Mouse (Mus musculus): Measurements from ENCODE around the gene Zkscan17.

Gene Zkscan17

DNA sequence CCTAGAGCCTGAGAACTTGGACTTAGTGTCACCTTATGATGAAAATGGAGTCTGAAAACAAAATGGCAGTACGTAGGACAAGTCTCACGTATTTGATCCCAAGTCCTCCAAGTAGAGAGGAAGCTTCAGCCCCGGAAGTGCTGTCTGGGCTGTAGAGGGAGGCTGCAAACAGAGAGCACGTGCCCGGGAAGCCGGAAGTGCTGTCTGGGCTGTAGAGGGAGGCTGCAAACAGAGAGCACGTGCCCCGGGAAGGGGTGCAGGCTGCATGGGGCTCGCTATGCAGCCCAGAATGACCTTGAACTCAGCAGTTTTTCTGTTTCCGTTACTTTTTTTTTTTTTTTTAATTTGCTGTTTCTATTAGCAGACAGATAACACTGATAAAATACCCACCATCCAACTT lies 8.3 kb downstream of the Zkscan17 start:
- peak; percentile 46 for DNase-seq

DNA sequence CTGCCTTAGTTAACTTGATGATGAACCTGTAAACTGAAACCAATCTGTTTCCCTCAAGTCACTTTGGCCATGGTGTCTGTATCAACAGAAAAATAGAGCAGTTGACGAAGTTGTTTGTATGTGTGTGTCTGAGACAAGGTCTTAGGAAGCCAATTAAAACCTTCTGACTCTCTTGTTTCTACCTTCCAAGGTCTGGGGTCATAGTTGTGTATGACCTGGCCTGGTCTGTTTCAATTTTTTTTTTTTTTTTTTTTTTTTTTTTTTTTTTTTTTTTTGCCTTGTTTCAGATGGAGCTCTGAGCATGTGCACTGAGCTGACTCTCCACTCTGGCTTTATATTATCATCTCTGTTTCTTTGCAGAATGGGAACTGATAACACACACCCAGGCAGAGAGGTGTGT lies 9.1 kb downstream of the Zkscan17 start:
- no peak for DNase-seq

DNA sequence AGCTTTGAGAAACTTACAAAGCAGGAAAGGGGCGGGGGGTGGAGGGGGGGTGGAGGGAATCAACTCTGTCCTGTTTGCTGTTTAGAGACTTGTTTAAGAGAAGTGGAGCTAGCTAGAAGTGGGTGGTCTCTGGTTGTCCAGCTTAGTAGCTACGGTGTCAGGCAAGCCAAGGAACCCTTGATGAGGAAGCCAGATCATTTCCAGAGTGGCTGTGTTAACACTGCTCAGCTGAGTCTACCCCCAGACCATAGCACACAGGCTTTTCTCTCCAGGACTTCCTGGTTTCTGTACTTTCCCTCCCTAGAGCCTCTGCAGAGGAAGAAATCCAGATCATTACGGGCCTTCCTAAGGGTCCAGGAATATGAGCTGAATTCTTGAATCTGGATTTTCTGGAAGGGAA lies 11.8 kb downstream of the Zkscan17 start:
- no peak for DNase-seq

DNA sequence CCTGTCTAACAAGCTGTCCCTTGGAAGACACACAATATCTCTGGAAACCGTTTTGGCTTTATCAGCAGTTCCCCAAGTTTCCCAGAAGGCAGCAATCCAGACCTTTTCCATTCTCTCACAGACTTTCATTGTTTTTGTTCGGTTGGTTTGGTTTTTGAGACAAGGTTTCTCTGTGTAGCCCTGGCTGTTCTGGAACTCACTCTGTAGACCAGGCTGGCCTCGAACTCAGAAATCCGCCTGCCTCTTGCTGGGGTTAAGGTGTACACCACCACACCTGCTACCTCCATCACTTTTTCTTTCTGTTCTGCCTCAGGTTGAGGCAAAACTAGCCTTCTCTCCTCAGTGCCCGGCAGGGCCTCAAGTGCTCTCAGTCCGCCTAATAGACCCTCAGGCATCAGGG lies 12.2 kb downstream of the Zkscan17 start:
- no peak for DNase-seq

DNA sequence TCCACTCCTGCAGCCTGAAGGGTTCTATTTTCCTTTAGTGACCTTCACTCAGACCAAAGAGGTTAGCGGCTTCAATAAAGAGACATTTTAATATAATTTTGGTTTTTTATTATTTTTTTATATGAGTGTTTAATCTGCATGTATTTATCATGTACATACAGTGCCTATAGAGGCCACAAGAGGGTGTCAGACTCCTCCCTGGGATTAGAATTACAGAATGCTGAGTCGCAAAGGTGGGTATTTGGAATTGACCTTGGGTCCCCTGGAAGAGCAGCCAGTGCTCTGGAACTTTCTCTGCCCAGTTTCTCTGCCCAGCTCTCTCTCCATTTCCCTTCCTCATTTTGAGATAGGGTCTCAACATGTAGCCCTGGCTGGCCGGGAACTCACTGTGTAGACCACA lies 13.0 kb downstream of the Zkscan17 start:
- DNase-seq, result no peak

DNA sequence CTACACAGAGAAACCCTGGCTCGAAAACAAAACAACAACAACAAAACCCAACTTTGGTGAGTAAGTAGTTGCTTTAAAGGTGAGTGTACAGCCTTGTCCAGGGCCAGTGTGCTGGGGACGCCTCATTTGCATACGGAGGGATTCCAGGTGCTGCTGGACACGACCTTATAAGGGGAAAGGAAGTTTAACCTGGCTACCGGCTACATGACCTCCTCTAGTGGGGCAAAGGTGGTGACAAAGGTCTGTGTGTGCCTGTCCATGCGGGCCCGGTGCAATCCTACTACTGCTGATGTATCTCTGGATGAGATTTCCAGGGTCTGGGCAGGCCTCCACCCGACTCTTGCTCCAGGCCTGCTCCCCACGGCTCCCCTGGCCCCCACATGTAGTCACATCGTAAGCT lies 13.8 kb downstream of the Zkscan17 start:
- no peak for DNase-seq

DNA sequence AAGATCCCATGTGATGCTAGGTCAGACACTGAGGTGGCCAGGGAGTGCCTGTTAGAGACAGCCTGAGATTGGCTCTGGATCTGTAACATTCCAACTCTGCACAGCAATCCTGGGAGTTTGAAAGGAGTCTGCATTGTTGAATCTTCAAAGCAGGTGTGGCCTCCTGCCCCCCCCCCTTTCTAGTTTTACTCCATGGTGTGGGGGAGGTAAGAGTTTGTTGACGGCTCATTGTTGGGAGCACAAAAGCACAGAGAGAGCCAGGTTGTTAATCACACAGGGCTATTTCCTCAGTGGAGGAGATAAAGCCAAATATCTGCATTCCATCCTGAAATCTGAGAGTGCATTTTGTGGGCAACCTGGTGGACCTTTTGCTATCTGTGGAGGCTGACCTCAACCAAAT lies 15.0 kb downstream of the Zkscan17 start:
- no peak for DNase-seq

DNA sequence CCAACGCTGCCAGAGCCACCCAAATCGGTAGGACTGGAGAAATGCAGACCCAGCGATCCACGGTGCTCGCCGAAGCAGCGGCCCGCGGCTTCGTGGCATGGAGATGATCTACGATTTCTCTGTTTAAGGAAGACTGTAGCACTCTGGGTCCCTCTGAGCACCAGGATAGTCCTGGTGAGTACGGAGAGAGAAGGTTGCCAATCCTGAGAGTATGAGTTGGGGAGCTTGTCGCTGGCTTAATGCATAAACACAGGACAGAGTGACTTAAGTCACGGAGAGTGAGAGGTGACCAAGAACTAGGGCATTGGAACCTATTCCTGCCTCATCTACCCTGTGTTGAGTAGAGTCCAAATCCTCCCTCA lies 19.9 kb downstream of the Zkscan17 start:
- no peak for DNase-seq

DNA sequence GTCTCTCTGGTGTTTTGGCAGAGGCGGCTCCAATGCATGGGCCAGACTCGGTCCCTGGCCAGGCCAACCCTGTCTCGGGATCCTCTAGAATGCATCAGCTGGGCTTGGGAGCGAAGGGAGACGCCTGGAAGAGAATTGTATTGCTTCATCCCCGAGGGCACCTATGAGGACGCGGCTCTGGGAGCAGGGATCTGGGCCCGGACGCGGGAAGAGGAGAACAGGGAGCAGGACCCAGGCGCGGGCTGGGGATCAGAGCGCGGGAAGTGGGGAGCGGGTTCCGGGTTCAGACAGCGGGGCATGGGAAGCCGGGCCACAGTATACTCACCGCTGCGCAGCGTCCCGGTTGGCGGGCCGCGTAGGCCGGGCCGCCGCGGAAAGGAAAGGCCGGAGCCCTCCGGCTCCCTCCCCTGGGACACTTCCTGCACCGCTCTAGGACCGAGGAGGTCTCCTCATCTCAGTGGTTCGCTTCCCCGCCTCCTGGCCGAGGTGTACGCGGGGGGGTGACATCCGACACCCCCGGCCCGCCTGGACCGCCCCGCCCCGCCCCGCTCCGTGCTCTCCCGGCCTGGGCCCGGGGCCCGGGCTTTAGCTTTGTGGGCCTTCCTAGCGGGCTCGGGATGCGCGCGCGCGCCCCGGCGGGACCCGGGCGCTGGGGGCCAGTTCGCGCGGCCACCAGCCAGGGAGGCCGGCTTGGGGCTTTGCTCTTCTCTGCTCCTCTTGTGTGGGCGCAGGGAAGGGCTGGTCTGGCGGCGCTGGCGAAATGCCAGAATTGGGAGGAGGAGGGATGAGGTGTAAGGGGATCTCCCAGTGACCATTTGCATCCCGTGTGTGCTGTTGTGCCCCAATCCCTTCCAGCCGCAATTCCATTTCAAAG lies 20.5 kb downstream of the Zkscan17 start:
- peak; percentile 95 for DNase-seq

DNA sequence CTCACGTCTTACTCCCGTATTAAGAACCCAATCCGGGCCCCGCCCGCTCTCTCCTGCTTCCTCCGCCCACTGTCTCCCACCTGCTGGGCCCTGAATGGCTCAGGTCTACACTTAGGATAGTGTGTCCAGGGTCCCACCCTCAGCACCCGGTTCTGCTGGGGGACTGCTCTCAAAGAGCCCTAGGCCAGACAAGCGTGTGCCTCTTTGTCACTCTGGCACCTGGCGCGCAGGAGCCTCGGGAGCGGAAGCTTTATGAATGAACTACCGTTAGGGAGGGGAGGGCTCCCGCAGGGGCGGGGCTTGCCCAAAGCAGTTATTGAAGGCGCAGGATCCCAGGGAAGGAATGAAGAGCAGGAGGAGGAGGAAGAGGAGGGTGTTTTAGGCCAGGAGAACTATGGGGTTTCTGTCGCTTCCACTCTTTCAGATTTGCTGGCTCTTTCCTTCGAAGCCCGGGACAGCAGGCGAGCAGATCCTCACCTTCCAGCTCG lies 21.2 kb downstream of the Zkscan17 start:
- DNase-seq, result peak; percentile 79

DNA sequence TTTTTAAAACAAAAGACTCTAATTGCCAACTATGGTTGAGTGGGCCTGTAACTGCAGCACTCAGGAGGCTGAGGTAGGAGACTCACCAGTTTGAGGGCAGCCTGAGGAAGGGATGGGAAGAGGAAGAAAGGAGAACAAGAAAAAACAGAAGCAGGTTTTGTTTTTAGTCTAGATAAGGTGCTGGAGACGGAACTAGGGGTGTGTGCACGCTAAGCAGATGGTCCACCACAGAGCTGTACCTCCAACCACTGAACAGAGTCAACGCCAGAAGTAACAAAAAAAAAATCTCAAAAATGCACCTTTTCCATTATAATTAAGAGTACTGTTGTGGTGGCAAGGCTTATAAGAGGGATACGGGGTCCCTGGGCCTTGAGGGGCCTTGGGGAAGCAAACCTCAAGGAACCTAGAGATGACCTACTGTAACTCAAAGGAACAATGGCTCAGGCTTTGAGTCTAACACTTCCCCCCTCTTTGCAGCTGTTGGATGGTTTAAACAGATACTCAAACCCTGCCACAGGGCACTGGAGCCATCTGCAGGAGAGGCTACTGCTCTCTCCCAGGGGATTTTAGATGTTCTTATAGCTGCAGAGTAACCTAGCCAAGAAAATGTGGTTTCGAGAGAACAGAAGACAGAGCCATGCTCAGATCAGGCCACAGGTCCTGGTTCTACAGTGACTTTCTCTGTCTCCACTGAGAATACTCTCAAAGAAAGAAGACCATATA lies 24.4 kb downstream of the Zkscan17 start:
- no peak for DNase-seq

DNA sequence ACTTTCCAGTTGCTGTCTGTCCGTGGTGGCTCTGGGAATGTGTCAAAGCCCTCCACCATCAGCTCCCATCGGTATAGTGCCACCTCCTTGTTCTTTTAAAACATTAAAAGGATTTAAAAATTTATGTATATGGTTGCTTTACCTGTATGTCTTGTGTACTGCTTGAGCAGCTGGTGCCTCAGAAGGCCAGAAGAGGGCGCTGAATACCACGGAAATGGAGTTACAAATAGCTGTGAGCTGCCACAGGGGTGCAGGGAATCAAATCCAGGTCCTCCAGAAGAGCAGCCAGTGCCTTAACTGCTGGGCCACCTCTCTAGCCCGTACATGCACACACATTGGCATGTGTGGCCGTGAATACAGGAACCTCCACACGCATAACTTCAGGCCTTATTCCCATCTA lies 28.8 kb downstream of the Zkscan17 start:
- DNase-seq, result no peak

DNA sequence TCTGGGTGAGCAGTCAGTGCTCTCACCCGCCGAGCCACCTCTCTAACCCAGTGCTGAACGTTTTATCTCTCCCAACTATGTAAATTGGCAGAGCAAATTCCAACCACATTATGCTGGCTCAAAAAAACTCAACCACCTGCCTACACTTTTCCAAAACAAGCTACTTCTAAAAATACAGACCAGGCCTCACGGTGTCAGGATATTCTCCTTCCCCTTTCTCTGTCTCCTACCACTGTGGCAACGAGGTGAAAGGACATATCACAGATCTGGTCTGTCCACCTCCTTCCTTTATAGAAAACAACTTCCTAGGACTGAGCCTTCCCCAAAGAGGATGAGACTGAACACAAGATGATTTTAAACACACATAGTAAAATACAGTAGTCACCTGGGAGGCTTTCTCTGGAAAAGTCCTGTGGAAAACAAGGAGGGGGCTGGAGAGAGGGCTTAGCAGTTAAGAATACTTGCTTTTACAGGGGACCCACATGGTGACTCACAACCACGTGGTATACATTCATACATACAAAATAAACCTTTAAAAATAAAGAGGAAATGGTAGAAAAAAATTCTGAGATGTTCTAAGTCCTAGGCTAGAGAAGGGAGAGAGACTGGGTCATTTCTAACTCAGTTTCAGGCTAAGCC lies 29.8 kb downstream of the Zkscan17 start:
- DNase-seq, result no peak

DNA sequence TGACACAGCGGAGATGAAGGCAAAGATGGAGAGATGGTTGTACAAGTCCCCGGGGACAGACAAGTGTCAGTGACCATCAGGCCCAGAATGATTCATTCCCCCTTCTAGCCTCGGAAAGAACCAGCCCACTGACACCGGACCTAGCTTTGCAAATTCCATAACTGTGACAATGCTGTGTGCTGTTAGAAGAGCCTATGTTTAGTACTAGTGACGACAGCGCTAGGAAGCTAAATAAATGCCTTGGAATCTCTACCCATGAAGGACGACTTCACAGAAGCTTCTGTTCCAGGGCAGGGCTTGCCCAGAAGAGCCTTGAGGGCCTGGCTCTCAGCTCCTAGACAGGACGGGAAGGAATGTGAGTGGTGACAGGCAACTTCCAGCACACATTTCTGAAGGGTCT lies 40.3 kb downstream of the Zkscan17 start:
- DNase-seq, result no peak

DNA sequence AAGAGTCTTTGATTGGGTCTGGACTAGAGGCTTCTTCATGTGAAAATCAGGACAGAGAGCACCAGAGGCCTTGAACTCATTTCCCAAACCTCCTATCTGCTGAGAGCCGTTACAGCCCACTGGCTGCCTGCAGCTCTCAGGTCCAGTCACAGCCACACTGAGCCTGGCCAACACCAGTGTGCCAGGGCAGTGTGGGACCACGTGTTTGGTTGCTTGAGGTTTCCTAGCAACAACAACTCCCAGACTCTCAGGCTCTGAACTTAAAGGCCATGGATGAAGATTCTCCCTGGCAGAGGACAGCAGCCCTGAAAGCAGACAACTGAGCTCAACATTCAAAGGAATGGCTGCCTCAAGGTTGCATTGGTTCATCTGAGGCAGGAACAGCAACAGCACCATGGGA lies 40.9 kb downstream of the Zkscan17 start:
- DNase-seq, result no peak

DNA sequence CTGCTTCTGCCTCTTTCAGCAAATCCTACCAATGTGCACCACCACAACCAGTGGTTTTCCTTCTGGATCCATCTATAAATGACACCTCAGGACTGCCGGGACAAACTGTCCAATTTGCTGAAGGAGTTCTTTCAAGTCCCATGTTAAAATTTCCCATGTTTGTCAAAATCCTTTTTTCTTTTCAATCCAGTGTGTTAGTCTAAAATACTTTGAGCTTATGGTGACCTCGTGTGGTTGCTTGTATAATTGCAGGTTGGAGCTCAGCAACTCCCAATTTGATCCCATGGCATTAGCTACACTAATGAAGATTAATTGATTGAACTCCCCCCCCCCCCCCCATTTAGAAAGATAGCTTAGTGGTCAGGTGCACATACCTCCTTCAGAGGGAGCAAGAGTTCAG lies 43.3 kb downstream of the Zkscan17 start:
- peak; percentile 76 for DNase-seq

DNA sequence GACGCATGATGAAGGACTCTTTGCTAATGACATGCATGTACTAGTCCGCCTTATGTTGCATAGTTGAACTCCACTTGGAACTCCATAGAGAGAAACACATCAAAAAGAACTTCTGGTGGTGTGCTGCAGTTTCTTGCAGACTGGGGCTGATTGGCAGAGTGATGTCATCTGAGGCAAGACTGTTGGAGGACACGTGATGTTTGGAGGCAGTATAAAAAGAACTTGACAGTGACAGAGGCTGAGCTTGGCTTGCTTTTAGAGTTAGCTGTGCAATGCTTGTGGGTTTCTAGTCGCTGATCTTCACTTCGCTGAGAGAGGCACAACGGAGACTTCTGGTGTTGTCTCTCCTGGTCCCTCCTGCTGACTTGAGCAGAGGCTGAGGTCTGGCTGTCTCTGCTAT lies 49.3 kb downstream of the Zkscan17 start:
- DNase-seq, result no peak

DNA sequence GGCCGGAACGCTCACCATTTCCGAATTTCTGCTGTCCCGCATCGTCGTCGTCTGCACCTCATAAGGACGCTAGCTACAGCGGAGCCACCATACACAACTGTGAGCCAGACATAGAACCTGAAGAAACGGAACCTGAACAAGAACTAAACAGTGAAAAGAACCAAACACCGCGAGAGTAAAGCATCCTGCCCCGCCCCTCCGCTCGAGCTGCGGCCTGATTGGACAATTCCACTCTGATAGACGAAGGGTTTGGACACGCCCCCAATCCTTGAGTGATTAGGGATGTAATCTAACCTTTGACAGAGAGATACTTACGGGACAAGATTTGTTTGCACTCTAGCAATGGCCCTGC lies 54.2 kb downstream of the Zkscan17 start, which contains the start of gene Zfp867:
TSS of gene Zfp867 (minus strand) at position 149 of the 352 bp plus-strand sequence.
- DNase-seq, result peak; percentile 94

DNA sequence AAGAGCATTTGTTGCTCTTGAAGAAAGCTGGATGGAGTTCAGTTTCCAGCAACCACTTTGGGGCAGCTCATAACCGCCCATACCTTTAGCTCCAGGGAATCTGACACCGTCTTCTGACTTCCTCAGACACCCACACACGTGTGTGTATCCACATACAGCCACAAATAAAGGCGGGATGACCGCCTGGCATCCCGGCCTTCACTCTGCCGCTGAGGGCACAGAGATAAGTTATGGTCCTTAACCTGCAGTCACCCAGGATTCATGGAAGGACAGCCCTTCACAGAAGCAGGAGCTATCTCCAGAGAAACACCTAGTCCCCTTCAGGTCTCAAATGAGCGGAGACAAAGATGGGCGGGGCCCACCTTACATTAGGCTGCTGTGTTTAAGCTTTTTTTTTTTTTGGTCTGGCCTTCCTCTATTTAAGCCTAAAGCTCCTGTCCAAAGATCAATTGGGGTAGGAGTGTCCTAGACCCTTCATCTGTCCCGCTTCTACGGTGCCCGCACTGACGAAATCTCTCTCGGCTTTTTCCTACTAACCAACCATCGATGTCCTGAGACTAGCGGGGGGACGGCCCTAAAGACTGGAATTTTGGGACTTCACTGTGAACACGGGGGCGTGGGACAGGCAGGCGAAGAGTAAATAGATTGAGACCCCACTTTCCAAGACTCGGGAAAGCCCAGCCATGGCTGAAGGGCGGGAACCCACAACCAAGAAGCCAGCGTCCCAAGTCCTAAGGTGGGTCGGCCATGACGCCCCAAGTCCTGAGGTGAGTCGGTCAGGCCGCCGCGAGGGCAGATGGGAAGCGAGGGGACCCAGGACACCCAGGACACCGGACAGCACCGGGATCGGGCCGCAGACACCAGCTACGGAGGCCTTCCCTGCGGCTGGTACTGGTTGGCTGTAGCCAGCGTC lies 54.9 kb downstream of the Zkscan17 start:
- no peak for DNase-seq

DNA sequence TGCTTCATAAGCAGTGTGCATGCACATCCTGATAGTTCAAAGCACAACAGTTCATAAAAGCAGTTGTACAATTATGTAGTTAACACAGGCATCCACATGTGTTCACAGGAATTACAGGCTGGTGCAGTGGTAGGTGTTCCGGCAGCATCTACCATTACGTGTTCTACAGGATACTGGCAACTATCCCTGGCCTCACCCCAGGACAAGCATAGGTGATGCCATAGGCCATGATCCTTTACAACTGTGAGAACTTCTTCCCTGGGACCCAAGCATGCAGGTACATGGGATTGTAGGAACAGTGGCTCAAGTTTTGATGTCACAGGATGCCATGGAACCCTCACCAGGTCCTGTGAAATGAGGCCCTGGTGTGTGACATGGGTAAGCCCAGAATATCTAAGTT lies 66.1 kb downstream of the Zkscan17 start:
- DNase-seq, result no peak

DNA sequence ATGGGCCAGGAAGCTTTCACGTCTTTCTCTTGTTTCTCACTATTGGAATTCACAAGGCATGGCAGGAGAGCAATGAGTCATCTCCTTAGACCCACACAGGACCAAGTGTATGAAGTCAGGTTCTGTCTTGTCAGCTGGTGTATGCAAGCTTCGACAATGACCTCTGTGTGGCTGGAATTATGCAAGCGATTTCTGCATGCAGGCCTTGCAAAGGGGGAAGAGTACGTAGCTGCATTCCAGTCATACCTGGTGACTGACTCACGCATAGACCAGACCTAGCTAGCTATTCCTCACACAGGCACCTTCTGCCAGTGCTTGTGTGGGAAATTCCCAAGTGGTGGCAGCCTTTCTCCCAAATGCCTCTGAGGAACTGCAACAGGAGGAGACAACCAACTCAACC lies 67.6 kb downstream of the Zkscan17 start:
- peak; percentile 75 for DNase-seq

DNA sequence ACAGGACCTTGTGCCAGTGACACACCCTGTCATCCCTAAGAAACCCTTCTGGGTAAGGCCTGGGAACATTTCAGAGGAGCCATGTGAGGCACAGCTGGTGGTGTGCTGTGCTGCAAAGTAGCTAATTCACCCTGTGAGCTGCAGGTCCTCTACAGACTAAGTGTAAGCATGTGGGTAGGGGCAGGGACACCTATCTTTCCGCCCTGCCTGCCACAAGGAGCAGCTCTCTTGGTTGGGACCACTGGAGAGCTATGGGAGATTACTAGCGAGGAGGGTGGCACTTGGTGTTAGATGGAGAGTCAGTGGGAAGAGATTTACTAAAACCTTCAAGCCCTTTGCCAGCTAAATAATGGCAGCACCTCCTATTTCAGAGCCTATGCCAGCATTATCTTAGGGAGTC lies 69.7 kb downstream of the Zkscan17 start:
- DNase-seq, result no peak

DNA sequence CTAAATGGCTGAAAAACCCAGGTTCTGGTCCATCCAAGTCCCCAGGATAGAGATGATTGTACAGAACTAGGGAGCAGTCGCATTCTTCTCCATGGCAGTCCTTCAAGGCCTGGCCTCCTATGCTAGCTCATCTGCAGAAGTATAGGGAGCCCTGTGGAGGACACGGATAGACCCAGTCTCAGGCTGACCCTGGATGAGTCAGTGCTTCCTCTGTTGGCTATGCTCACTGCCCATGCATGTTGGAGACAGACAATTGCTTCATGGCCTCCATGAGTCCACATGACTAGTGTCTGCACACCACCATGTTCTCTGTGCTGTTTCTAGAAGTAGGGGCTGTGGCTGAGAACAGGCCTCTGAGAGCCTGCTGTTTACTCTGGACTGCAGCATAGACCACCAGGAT lies 70.2 kb downstream of the Zkscan17 start:
- DNase-seq, result no peak

Measured in kidney, postnatal 10 days (tissue).